Mouse (Mus musculus) lung, postnatal 0 days (tissue): ENCODE measurements around the gene Ift22.

ENCODE experiments used
- CTCF ChIP-seq: IDR thresholded peaks from 2 replicates; pipeline ENCODE4 v1.5.1; 2016; ENCODE audit warnings: antibody characterized with exemption, mild to moderate bottlenecking
- EP300 ChIP-seq: IDR thresholded peaks from 2 replicates; pipeline ENCODE4 v1.6.1; 2016; ENCODE audit warnings: antibody characterized with exemption, mild to moderate bottlenecking, control low read depth

GRCm38 (mm10) chr5:136888539-136889355 lies 19.2 kb upstream of the Ift22 start:
- TF ChIP-seq CTCF (no peak), EP300 (no peak)
